Mouse (Mus musculus) liver, embryonic 13.5 days (tissue): ENCODE data around the gene H2al1n. TPM values are rescaled to one million over a fixed set of nuclear protein-coding genes. Genes with fewer than 3 reads are reported as not detected.
"Not testable (repeated sequence)": the region's sequence is repeated elsewhere in the genome, so short reads cannot be mapped to it uniquely, and the experiment has no call there.

ENCODE experiments used
- ATAC-seq: fragments of 200-750 bp; cut with Nextera tagmentation; 2 replicates; pipeline ENCODE4 v1.8.0; 2017; ENCODE audit warnings: low read depth, mild to moderate bottlenecking, moderate number of reproducible peaks, moderate library complexity
- DNase-seq: peaks from one replicate; pipeline ENCODE4 v3.0.0; 2022
- H3K27ac ChIP-seq: fragments of 300-500 bp; sonication (generic); 2 replicates; pipeline ENCODE4 v1.5.1; 2015; ENCODE audit warnings: moderate library complexity, mild to moderate bottlenecking, inconsistent platforms
- H3K27me3 ChIP-seq: fragments of 300-500 bp; sonication (generic); 2 replicates; pipeline ENCODE4 v1.6.1; 2015; ENCODE audit warnings: mild to moderate bottlenecking, inconsistent platforms
- H3K36me3 ChIP-seq: fragments of 300-500 bp; sonication (generic); 2 replicates; pipeline ENCODE4 v1.6.1; 2015; ENCODE audit warnings: mild to moderate bottlenecking, inconsistent platforms
- H3K4me1 ChIP-seq: fragments of 300-500 bp; sonication (generic); replicated peaks from 2 replicates; pipeline ENCODE4 v1.6.1; 2015; ENCODE audit warnings: inconsistent platforms
- H3K4me2 ChIP-seq: fragments of 300-500 bp; sonication (generic); 2 replicates; pipeline ENCODE4 v1.6.1; 2015; ENCODE audit warnings: inconsistent platforms, mild to moderate bottlenecking, moderate library complexity
- H3K4me3 ChIP-seq: fragments of 300-500 bp; sonication (generic); replicated peaks from 2 replicates; pipeline ENCODE4 v1.5.1; 2015; ENCODE audit warnings: mild to moderate bottlenecking, inconsistent platforms
- H3K9ac ChIP-seq: fragments of 300-500 bp; sonication (generic); 2 replicates; pipeline ENCODE4 v1.6.1; 2015; ENCODE audit warnings: mild to moderate bottlenecking, inconsistent platforms
- H3K9me3 ChIP-seq: fragments of 300-500 bp; sonication (generic); replicated peaks from 2 replicates; pipeline ENCODE4 v1.6.1; 2016; ENCODE audit warnings: inconsistent platforms
- WGBS: fragments of 180-500 bp; shearing (Covaris S2); methylation state at CpG from one replicate; pipeline ENCODE4 v1.1.7; 2015; ENCODE audit not compliant: insufficient replicate concordance; 5-methylcytosine and 5-hydroxymethylcytosine counted together
- polyA plus RNA-seq: library from polyadenylated mRNA; unstranded; fragments of >200 nt; fragmentation: Nextera tagmentation; extraction: Ambion mirVana; gene quantifications from 2 replicates; pipeline ENCODE4 v1.2.1, GENCODE M21; 2015

H2al1n gene
- not detected in 2 replicates for polyA plus RNA-seq

DNA sequence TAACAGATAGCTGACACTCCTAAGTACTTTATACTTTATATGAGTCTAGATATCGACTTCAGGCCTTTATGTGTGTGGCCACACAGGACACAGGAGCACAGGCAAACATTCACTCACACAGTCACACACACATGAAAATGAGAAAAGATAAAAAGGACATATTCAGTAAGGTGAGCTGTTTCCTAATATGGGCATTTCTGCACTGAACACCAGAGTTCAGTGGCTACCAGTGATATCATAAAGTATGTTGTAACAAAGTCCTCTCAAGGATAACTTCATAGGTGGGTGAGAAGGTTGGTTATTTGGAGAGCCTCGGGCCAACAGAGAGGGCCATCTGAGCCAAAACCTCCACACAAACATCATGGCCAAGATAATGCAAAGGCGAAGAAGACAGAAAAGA, at the start of gene H2al1n:
TSS of gene H2al1n (plus strand) at position 301 of the 400 bp plus-strand sequence.
- not testable (repeated sequence) for H3K36me3 ChIP-seq, H3K4me3 ChIP-seq, H3K9me3 ChIP-seq, DNase-seq, H3K9ac ChIP-seq, H3K27ac ChIP-seq, H3K27me3 ChIP-seq, ATAC-seq, H3K4me1 ChIP-seq, H3K4me2 ChIP-seq
- WGBS, result 62% methylated on average over 3 of the region's 3 CpGs

DNA sequence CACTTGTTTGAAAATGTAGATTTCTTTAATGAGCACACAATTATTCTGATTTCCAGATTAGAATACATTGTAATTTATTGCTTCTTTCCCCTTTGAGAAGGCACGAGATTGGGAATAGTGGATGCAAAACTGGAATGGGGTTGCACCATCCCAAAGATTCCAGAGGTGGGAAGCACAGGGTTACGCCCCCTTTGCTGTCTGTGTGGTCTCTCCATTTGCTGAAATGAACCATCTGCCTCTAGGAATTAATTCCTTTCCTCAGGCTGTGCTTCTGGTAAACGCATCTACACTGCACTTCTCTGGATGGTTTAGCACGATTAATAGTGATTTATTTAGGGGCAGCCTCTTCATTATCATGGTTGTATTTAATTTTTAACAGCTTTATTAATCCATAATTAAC, 11.7 kb upstream of the H2al1n start:
- H3K36me3 ChIP-seq, result no peaks in the 10 kb centered on the region
- DNase-seq, result no peak
- no peak for ATAC-seq
- no peak overlapping the region for H3K4me2 ChIP-seq
- H3K9ac ChIP-seq, result no peak overlapping the region
- H3K27ac ChIP-seq, result no peak overlapping the region
- H3K4me1 ChIP-seq, result no peaks in the 10 kb centered on the region
- H3K9me3 ChIP-seq, result no peaks in the 10 kb centered on the region
- H3K27me3 ChIP-seq, result no peaks in the 10 kb centered on the region
- H3K4me3 ChIP-seq, result no peak overlapping the region
- 67% methylated on average over 4 of the region's 4 CpGs for WGBS

DNA sequence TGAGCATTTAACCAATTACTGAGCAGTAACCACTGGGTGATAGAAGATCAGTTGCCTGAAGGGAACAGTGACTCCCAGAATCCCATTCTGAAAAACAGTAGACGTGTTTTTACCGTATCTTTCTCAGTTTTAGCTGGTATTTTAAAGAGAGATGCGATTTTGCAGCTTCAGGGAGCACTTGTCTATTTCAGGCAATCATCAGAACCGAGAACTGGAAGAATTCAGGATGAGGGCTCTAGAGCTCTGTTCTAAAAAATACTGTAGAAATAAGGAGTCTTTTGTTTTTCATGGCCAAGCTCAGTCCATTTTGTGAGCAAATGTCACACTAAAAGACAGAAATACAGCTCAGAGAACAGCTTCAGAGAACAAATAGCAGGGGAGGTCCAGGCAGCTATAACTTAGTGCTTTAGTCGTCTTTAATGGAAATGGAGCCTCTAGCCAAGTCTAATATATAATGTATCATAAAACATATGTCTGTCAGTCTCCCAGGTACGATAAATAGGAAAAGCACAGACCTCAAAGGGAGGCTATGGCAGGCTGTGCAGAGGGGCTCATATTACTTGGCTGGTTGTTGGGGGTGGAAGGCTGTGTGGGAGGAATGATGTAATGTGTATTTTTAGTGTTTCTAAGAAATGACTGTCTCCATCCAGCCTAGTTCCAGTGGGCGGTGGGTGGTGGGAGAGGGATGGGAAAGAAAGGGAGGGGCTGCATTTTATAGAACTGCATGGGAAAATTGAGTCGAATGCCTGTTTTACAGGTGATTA, 4.7 kb upstream of the H2al1n start:
- Histone ChIP-seq H3K36me3 (no peaks in the 10 kb centered on the region), H3K4me1 (no peaks in the 10 kb centered on the region), H3K9ac (no peak overlapping the region), H3K4me2 (no peak overlapping the region), H3K4me3 (no peak overlapping the region), H3K27ac (no peak overlapping the region), H3K9me3 (no peaks in the 10 kb centered on the region), H3K27me3 (no peaks in the 10 kb centered on the region)
- no peak for DNase-seq
- 44% methylated on average over 8 of the region's 8 CpGs for WGBS
- ATAC-seq, result no peak

DNA sequence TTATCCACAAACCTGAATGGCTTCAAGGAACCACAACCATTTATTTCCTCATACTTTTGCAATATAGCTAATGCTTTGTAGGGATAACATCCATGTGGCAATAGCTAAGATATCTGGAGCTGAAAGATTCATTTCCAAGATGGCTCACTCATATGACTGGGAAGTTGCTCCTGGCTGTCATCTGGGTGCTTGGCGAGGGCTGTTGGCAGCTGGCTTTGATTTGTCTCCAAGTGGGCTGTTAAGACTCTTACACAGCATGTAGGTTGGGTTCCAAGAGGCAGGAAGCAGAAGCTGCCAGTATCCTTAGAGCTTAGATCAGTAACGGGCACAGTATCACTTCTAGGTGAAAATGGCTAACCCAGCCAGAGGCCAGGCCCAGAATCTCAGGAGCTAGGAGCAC, 18.3 kb downstream of the H2al1n start:
- H3K27ac ChIP-seq, result no peak overlapping the region
- no peaks in the 10 kb centered on the region for H3K36me3 ChIP-seq
- H3K4me2 ChIP-seq, result no peak overlapping the region
- DNase-seq (no peak), ATAC-seq (no peak)
- H3K9ac ChIP-seq, result no peak overlapping the region
- no peak overlapping the region for H3K4me3 ChIP-seq
- H3K4me1 ChIP-seq, result no peaks in the 10 kb centered on the region
- H3K9me3 ChIP-seq, result no peaks in the 10 kb centered on the region
- no peaks in the 10 kb centered on the region for H3K27me3 ChIP-seq
- WGBS, result 43% methylated on average over 2 of the region's 2 CpGs

DNA sequence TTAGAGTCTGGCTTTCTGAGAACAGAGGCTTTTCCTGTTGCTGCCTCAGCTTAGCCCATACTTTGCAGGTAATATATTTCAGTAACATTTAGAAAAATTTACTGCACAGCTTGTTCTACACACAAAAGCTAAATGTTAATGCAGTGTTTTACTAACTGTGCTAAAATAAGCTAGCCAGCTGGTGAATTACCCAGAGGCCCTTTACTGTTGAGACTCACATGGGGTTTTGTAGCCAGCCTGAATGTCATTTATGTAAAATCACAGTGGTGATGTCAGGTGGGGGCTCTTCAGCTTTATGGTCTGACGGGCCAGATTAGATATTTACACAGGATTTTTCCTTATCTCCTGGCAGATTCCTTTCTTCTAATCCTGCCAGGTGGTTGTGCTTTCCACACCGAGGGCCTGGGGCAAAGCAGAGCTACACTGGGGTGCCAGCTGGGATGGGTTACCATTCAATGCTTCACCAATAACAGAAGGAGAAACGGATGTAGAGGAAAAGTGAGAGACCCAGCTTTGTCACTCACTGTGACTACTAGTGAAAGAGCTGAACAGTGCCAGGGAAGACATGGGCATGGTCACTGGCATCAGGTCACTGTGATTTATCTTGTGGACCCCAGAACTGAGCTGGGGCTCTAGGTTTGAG, 48.8 kb downstream of the H2al1n start:
- no peaks in the 10 kb centered on the region for H3K4me1 ChIP-seq
- H3K4me2 ChIP-seq, result no peak overlapping the region
- no peak overlapping the region for H3K27ac ChIP-seq
- H3K27me3 ChIP-seq, result no peaks in the 10 kb centered on the region
- 39% methylated on average over 3 of the region's 3 CpGs for WGBS
- ATAC-seq, result no peak
- H3K9me3 ChIP-seq, result no peaks in the 10 kb centered on the region
- no peaks in the 10 kb centered on the region for H3K36me3 ChIP-seq
- no peak for DNase-seq
- H3K4me3 ChIP-seq, result no peak overlapping the region
- no peak overlapping the region for H3K9ac ChIP-seq
